Mouse (Mus musculus): ENCODE measurements around the gene Axin1.

Axin1 gene

DNA sequence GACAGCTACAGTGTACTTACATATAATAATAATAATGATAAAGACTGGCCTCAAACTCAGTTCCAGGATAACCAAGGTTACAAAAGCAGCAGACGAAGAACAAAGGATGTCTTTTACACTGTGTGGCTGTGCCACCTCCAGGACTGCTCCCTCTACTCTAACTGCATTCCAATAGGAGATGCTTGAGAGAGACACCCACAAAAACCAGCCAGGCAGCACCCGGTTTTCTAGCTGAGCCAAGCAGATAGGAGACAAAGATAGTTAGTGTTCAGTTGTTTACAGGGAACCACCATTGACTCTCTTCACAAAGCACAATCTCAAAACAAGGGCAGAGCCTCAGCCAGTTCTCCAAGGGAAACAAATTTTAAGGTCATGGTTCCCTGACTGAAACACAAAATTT is 101.1 kb downstream of the Axin1 start:
- in situ Hi-C loops (cut with MboI, MseI) = no loop called here

DNA sequence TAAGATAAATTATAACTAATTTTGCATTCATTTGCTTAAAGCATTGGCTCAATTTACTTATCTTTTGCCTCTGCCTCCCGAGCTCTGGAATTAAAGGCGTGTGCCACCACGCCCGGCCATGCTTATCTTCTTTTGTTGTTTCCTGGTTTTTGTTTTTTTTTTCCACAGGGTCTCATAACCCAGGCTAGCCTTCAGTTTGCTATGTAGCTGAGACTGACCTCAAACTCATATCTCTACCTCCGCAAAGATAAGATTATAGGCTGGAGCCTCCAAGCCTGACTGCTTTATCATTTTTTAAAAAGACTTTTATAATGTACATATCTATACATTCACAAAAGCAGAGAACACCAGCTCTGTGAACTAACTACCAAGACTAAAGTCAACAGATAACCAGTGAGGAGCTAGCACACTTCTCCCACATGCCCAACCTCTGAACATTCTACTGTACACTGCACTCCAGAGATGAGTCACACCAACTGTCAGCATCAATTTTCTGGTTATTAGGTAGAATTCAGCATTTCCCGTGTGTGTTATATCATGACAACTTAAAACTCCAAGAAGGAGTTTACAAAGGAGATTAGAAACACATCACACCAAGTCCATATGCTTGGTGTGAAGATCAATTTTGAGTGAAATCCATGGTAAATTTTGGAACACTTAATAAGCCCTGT is 101.8 kb downstream of the Axin1 start:
- in situ Hi-C loops (cut with MboI, MseI) = no loop called here

DNA sequence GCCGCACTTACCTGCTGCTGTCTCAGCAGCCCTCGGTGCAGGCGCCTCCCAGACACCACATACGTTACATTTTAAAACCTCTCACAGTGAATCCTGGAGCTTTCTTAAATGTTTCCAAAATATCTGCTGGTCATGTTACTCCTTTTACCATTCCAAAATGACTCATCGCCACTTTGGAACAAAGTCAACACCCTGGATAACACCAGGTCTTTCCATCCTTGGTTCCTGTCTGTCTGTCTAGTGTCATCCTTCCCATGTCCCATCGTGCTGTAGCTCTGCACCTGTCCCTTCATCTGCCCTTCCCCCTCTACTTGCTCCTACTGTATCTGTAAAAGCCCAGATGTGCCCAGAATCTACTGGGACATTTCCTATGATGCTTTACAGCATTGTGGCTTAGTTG is 102.5 kb downstream of the Axin1 start:
- in situ Hi-C loops (cut with MboI, MseI) = no loop called here

DNA sequence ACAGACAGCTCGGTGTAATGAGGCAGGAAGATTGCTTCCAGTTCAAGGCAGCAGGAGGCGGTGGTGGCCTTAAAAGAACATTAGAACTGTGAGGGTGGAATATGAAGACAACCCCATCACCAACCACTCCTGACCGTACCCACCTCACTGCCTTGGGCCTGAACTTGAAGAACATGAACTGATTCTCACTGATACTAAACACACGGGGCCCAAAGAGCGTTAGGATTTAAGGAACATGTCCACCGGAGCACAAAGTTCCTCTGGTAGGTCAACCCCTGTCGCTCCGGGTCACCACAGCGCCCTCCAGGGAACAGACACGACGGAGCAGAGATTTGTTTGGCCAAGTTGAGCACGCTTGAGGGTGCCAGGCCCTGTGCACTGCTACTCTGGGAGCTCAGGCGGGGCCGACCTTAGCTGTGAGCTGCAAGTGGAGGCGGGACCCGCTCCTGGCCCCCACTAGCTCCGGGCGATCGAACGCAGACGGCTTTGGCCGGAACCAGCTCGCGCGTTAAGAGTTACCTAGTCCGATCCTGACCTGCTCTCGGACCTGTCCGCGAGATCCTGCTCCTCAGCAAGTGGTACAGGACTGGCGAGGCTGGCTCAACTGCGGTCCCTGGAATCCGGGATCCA is 105.1 kb downstream of the Axin1 start:
- in situ Hi-C loops (cut with MboI, MseI) = no loop called here

DNA sequence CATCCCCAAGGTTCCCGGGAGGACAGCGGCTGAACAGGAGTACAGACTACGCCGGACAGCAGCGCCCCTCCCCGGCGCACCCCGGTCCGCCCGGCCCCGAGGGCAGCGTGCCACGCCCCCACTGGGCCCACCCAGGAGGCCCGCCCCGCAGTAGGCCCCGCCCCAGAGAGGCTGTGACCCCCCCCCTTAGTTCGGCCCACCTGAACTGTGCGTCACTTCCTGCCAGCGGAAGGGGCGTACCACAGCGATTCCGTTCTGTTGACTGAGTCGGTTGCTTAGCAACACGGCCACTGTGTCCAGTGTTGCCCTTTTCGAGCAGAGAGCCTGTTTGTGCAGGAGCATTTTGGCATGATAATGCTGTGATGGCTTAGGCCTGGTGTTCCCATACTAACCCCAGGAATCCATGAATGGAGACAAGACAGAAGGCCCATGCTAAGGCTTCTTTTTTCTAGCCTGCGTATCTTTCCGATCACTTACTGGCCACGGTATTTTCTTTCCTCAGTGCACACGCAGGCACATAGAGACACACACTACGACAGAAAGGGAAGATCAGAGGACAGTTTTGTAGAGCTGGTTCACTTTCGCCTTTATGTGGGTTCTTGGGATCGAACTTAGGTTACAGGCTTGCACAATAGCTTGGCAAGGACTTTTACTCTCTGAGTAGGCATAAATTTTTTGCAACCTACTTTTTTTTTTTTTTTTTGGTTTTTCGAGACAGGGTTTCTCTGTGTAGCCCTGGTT is 105.8 kb downstream of the Axin1 start, which contains the start of gene Fam234a:
Fam234a (minus strand) TSS at position 142 of the 741 bp plus-strand sequence.
- in situ Hi-C loops (cut with MboI, MseI) = no loop called here
